Mouse (Mus musculus) intestine, postnatal 0 days (tissue): ENCODE data around the gene Prr5l. TPM values are rescaled to one million over a fixed set of nuclear protein-coding genes. Genes with fewer than 3 reads are reported as not detected.
"Not testable (repeated sequence)": the region's sequence is repeated elsewhere in the genome, so short reads cannot be mapped to it uniquely, and the experiment has no call there.

Source experiments
- ATAC-seq: fragments of 200-750 bp; cut with Nextera tagmentation; 2 replicates; pipeline ENCODE4 v1.8.0; 2017; ENCODE audit warnings: mild to moderate bottlenecking, moderate TSS enrichment, moderate library complexity
- H3K27ac ChIP-seq: fragments of 300-500 bp; sonication (generic); 2 replicates; pipeline ENCODE4 v1.5.1; 2014; ENCODE audit warnings: mild to moderate bottlenecking, low read depth, low read length, moderate library complexity
- H3K27me3 ChIP-seq: fragments of 300-500 bp; sonication (generic); replicated peaks from 2 replicates; pipeline ENCODE4 v1.6.1; 2014; ENCODE audit warnings: low read length, mixed read lengths; ENCODE audit not compliant: control insufficient read depth, insufficient read depth
- H3K36me3 ChIP-seq: fragments of 300-500 bp; sonication (generic); 2 replicates; pipeline ENCODE4 v1.6.1; 2014; ENCODE audit warnings: mild to moderate bottlenecking, moderate library complexity; ENCODE audit not compliant: control insufficient read depth, insufficient read depth
- H3K4me1 ChIP-seq: fragments of 300-500 bp; sonication (generic); replicated peaks from 2 replicates; pipeline ENCODE4 v1.6.1; 2014; ENCODE audit warnings: antibody characterized with exemption, low read length, mixed read lengths; ENCODE audit not compliant: control insufficient read depth, insufficient read depth
- H3K4me2 ChIP-seq: fragments of 300-500 bp; sonication (generic); replicated peaks from 2 replicates; pipeline ENCODE4 v1.6.1; 2014; ENCODE audit warnings: low read depth, mild to moderate bottlenecking, moderate library complexity
- H3K4me3 ChIP-seq: fragments of 300-500 bp; sonication (generic); 2 replicates; pipeline ENCODE4 v1.5.1; 2014; ENCODE audit warnings: low read depth, low read length
- H3K9ac ChIP-seq: fragments of 300-500 bp; sonication (generic); 2 replicates; pipeline ENCODE4 v1.6.1; 2014; ENCODE audit warnings: mild to moderate bottlenecking, low read depth, low read length
- H3K9me3 ChIP-seq: fragments of 300-500 bp; sonication (generic); 2 replicates; pipeline ENCODE4 v1.6.1; 2016; ENCODE audit warnings: mixed run types; ENCODE audit not compliant: control insufficient read depth
- CTCF ChIP-seq: sonication (generic); IDR thresholded peaks from 2 replicates; pipeline ENCODE4 v1.5.1; 2016; ENCODE audit warnings: low read depth, mild to moderate bottlenecking, control low read depth, antibody characterized with exemption, moderate library complexity
- WGBS: fragments of 180-500 bp; shearing (Covaris S2); extraction: QIAGEN DNeasy Blood & Tissue Kit; methylation state at CpG from one replicate; pipeline ENCODE4 v1.1.7; 2014; 5-methylcytosine and 5-hydroxymethylcytosine counted together
- polyA plus RNA-seq: library from polyadenylated mRNA; unstranded; fragments of >200 nt; fragmentation: Nextera tagmentation; extraction: Ambion mirVana; gene quantifications from 2 replicates; pipeline ENCODE4 v1.2.1, GENCODE M21; 2015

Prr5l gene
- polyA plus RNA-seq, 1 experiment from 2014 or later, result 36.4 TPM

DNA sequence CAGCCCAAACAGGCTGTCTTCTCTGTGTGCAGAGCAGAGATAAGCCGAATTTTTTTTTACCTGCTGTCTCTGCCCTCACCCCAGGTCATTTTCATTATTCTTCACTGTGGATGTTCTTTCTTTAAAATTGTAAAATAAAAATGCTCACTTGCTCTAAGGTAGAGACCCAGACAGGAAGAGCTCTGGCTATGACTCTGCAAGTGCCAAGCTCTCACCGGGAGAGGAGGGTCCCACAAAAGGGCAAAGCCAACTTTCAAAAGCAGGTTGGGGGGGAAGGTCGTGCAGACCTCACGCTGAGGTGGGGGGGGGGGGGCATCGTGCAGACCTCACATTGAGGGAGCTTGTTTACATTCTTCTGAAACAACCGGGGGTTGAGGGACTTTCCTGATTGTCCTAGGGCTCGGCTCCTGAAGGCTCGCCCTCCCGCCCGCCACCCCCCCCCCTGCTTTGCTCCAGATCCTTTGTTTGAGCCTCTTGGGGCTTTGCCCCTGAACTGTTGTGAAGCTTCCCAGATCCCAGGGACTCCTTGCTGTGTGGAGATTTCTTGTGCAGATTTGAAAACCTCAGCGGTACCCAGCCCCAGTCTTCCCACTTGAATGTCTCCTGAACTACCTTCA is 127.8 kb downstream of the Prr5l start:
- ATAC-seq, result no peak
- Histone ChIP-seq H3K4me3 (no peak overlapping the region), H3K27ac (no peak overlapping the region), H3K27me3 (no peaks in the 10 kb centered on the region), H3K4me1 (no peaks in the 10 kb centered on the region), H3K9me3 (no peaks in the 10 kb centered on the region), H3K9ac (no peak overlapping the region), H3K4me2 (0 out of 2 replicates have a peak overlapping the region, but pooled peaks have one; percentile 17), H3K36me3 (peaks cover 10% of the 10 kb centered on the region)
- TF ChIP-seq CTCF, result no peak
- WGBS, result 26% methylated on average over 11 of the region's 11 CpGs

DNA sequence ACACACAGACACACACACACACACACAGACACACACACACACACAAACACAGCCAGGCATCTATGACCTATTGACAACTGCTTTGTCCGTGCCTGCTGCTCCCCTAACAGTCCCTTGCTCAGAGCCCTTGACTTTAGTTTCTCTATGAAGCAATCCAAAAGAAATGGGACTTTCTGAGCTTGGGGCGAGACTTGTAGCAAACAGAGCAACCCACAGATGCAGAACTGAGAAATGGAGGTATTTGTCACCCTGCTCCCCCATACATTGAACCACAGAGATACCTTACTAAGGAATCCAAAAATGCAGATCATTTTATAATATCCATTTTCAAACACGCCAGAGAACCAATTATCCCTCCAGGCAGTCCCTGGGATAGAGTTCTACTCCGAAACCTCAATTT is 128.4 kb downstream of the Prr5l start:
- H3K36me3 ChIP-seq, result peaks cover 10% of the 10 kb centered on the region
- no peak overlapping the region for H3K4me2 ChIP-seq
- no peaks in the 10 kb centered on the region for H3K9me3 ChIP-seq
- H3K27me3 ChIP-seq, result no peaks in the 10 kb centered on the region
- 81% methylated on average over 4 of the region's 4 CpGs for WGBS
- H3K27ac ChIP-seq, result no peak overlapping the region
- ATAC-seq, result no peak
- no peaks in the 10 kb centered on the region for H3K4me1 ChIP-seq
- TF ChIP-seq CTCF, result no peak
- no peak overlapping the region for H3K4me3 ChIP-seq
- H3K9ac ChIP-seq, result no peak overlapping the region

DNA sequence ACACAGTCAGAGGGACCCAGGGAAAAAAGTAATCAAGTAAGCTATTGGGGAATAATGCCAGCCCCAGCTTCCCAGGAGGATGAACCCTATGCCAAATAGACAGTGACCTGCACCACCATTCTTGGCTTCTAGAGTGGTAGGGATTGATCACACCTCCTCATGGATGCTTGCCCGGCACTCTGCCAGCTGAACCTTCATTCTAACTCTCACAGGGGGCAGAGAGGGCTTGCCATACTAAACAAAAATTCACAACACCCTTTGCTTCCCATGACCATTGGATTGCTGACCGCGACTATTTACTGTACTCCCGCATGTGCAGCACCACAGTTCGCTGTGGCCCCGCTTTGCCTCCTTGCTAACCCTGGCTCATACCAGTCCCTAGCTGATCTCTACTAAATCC is 129.8 kb downstream of the Prr5l start:
- 95% methylated on average over 6 of the region's 6 CpGs for WGBS
- Histone ChIP-seq H3K4me1 (no peaks in the 10 kb centered on the region), H3K4me3 (no peak overlapping the region), H3K27me3 (no peaks in the 10 kb centered on the region), H3K9me3 (no peaks in the 10 kb centered on the region), H3K27ac (no peak overlapping the region), H3K4me2 (no peak overlapping the region), H3K36me3 (peaks cover 5% of the 10 kb centered on the region; the same call in 1 of the 2 replicates), H3K9ac (no peak overlapping the region)
- ATAC-seq, result no peak
- TF ChIP-seq CTCF, result no peak

DNA sequence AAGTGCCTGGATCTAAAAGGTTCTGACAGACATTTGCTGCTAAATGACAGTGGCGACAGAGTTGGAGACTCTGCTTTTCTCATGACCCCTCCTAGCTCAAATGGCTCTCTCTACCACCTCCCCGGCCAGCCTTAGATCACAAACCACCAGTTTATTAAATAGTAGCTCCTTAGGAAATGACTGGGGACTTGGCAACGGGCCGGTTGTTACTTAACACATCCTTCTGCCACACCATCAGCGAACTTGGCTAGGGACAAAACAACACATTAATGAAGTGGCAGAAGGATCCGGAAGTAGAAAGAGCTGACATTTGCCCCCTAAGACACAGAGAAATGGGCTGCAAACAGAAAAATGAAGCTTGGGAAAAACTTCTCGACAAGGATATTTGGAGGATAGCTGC is 130.4 kb downstream of the Prr5l start:
- H3K9ac ChIP-seq, result no peak overlapping the region
- no peak overlapping the region for H3K4me2 ChIP-seq
- no peak for TF ChIP-seq CTCF
- no peak overlapping the region for H3K4me3 ChIP-seq
- H3K9me3 ChIP-seq, result no peaks in the 10 kb centered on the region
- H3K4me1 ChIP-seq, result no peaks in the 10 kb centered on the region
- no peak for ATAC-seq
- H3K27ac ChIP-seq, result no peak overlapping the region
- 77% methylated on average over 7 of the region's 7 CpGs for WGBS
- no peaks in the 10 kb centered on the region for H3K27me3 ChIP-seq
- peaks cover 5% of the 10 kb centered on the region; the same call in 1 of the 2 replicates for H3K36me3 ChIP-seq

DNA sequence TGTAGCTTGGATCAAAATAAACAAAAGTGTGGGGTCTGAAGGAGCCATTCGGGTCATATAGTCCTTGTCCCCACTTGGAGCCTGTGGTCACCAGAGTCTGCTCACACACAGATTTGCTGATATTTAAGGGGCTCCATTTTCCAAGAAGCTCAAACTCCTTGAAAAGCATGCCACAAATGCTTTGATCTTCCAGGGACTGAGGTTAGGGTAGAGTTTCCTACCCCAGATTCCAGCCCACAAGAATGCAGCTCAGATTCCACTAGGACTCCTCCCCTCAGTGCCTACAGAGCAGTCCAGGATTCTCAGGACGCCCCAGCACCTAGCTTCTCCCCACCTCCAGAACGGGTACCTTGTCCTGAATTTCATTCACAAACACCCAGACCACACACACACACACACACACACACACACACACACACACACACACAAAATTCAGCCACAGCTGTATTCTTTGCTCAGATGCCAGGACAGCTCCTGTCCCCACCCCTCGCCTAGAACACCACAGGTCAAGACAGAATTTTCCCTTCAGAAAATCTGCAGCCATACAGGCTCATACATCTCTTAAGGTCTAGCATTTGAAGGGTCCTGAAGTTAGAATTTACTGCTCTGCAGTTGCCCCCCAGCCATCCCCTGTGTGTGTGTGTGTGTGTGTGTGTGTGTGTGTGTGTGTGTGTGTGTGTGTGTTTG is 131.4 kb downstream of the Prr5l start:
- H3K4me2 ChIP-seq, result no peak overlapping the region
- H3K4me3 ChIP-seq, result no peak overlapping the region
- H3K9ac ChIP-seq, result no peak overlapping the region
- H3K4me1 ChIP-seq, result no peaks in the 10 kb centered on the region
- no peak for ATAC-seq
- WGBS, result 43% methylated on average over 4 of the region's 4 CpGs
- H3K27me3 ChIP-seq, result no peaks in the 10 kb centered on the region
- no peak for TF ChIP-seq CTCF
- H3K36me3 ChIP-seq, result peaks cover 5% of the 10 kb centered on the region; the same call in 1 of the 2 replicates
- no peaks in the 10 kb centered on the region for H3K9me3 ChIP-seq
- H3K27ac ChIP-seq, result no peak overlapping the region

DNA sequence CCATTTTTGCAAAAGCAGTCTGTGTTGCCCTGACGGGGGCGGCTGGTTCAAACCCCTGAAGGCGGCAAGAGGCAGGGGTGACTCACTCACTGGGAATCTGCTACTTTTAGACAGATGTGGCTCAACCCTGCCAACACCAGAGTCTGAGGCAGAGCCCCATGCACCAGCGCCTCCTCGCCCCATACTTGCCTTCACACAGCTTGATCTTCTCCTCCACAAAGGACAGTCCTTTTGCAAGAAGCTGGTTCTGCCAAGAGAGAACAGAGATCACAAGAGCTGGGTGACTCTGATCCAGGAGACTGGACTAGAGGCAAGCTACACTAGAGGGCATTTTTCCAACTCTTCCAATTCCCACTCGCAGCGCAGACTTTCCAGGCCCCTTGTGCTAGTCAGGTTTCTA is 136.3 kb downstream of the Prr5l start:
- no peak overlapping the region for H3K9ac ChIP-seq
- H3K4me2 ChIP-seq, result no peak overlapping the region
- no peak overlapping the region for H3K4me3 ChIP-seq
- WGBS, result 87% methylated on average over 7 of the region's 7 CpGs
- H3K4me1 ChIP-seq, result no peaks in the 10 kb centered on the region
- TF ChIP-seq CTCF, result no peak
- no peak overlapping the region for H3K27ac ChIP-seq
- no peaks in the 10 kb centered on the region for H3K27me3 ChIP-seq
- H3K36me3 ChIP-seq, result peaks cover 2% of the 10 kb centered on the region; the same call in 1 of the 2 replicates
- ATAC-seq, result no peak
- H3K9me3 ChIP-seq, result no peaks in the 10 kb centered on the region

DNA sequence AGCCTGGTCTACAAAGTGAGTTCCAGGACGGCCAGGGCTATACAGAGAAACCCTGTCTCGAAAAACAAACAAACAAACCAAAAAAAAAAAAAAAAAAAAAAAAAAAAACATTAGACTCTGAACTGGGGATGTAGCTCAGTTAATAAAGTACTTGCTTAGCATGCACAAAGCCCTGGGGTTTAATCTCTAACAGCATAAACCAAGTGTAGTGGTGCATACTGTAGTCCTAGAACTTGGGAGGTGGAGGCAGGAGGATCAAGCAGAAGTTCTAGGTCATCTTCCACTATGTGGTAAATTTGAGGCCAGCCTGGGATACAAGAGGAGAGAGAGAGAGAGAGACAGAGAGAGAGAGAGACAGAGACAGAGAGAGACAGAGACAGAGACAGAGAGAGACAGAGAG is 137.2 kb downstream of the Prr5l start:
- 96% methylated on average over 2 of the region's 2 CpGs for WGBS
- not testable (repeated sequence) for H3K36me3 ChIP-seq, H3K9me3 ChIP-seq, H3K9ac ChIP-seq, H3K4me2 ChIP-seq, H3K27ac ChIP-seq, H3K4me1 ChIP-seq, ATAC-seq, H3K27me3 ChIP-seq, H3K4me3 ChIP-seq
